Comparison of ENCODE assay signal across 8 mouse cellular contexts in genomic region chr16:85803613-85804551, GRCm38 (mm10). TPM values are rescaled to one million over a fixed set of nuclear protein-coding genes. Genes with fewer than 3 reads are reported as not detected.
DNase-seq lines count a peak whose midpoint lies in the region; ATAC-seq and TF ChIP-seq lines count a peak whose summit lies in the region.

No protein-coding gene starts in this region.

- H3K9ac ChIP-seq in intestine, postnatal 0 days (ENCODE audit: low read depth, low read length), result peak overlapping the region; percentile 68
- no peak overlapping the region for H3K9ac ChIP-seq in liver, embryonic 15.5 days
- peak overlapping the region; percentile 69 for H3K9ac ChIP-seq in neural tube, embryonic 15.5 days (replicated peaks)

- ATAC-seq in intestine, postnatal 0 days, result no peak
- no peak; the same call in 1 of the 2 replicates for ATAC-seq in liver, embryonic 15.5 days (ENCODE audit: insufficient read depth)
- peak; percentile 1; the same call in 1 of the 2 replicates for ATAC-seq in neural tube, embryonic 15.5 days (ENCODE audit: low FRiP score)

- no peak for TF ChIP-seq CTCF in intestine, postnatal 0 days (IDR thresholded peaks at IDR 0.05; ENCODE audit: low read depth)

- H3K4me2 ChIP-seq in intestine, postnatal 0 days (replicated peaks; ENCODE audit: low read depth), result peak overlapping the region; percentile 90
- peak overlapping the region; percentile 70 for H3K4me2 ChIP-seq in liver, embryonic 15.5 days
- H3K4me2 ChIP-seq in neural tube, embryonic 15.5 days, result peak overlapping the region; percentile 99

- peak overlapping the region; percentile 62 for H3K4me3 ChIP-seq in intestine, postnatal 0 days (ENCODE audit: low read depth, low read length)
- H3K4me3 ChIP-seq in liver, embryonic 15.5 days (replicated peaks), result peak overlapping the region; percentile 49
- peak overlapping the region; percentile 57 for H3K4me3 ChIP-seq in neural tube, embryonic 15.5 days (replicated peaks)

- H3K4me1 ChIP-seq in intestine, postnatal 0 days (replicated peaks; ENCODE audit: control insufficient read depth, insufficient read depth, low read length), result no peaks in the 10 kb centered on the region; the same call in 1 of the 2 replicates
- no peaks in the 10 kb centered on the region; the same call in 1 of the 2 replicates for H3K4me1 ChIP-seq in liver, embryonic 15.5 days (replicated peaks)
- H3K4me1 ChIP-seq in neural tube, embryonic 15.5 days, result peaks cover 34% of the 10 kb centered on the region

- peak; percentile 50 for DNase-seq in layer of hippocampus, adult 11-12 months (ENCODE audit: low spot score)
- DNase-seq in layer of hippocampus, adult 8-10 months (ENCODE audit: low spot score in 2 of 2), result no peak
- peak; percentile 87 for DNase-seq in embryo, embryonic 10 days (ENCODE audit: low spot score)
- peak; percentile 99 for DNase-seq in heart, adult 11 months
- no peak for DNase-seq in natural killer cell, adult 2 months (ENCODE audit: low spot score in 2 of 2)

- peaks cover 10% of the 10 kb centered on the region; the same call in 1 of the 2 replicates for H3K27me3 ChIP-seq in intestine, postnatal 0 days (replicated peaks; ENCODE audit: control insufficient read depth, insufficient read depth, low read length)
- H3K27me3 ChIP-seq in liver, embryonic 15.5 days, result peaks cover 48% of the 10 kb centered on the region
- H3K27me3 ChIP-seq in neural tube, embryonic 15.5 days (replicated peaks), result peaks cover 4% of the 10 kb centered on the region

- H3K36me3 ChIP-seq in intestine, postnatal 0 days (ENCODE audit: control insufficient read depth, insufficient read depth), result peaks cover 5% of the 10 kb centered on the region
- H3K36me3 ChIP-seq in liver, embryonic 15.5 days (replicated peaks), result no peaks in the 10 kb centered on the region
- H3K36me3 ChIP-seq in neural tube, embryonic 15.5 days, result 0 out of 2 replicates have a peak, but pooled peaks cover 2% of the 10 kb centered on the region

- 1% methylated on average over 20 of the region's 25 CpGs for WGBS in intestine, postnatal 0 days
- 2% methylated on average over 25 of the region's 25 CpGs for WGBS in liver, embryonic 15.5 days (ENCODE audit: insufficient replicate concordance)
- 2% methylated on average over 25 of the region's 25 CpGs for WGBS in neural tube, embryonic 15.5 days

- H3K27ac ChIP-seq in intestine, postnatal 0 days (ENCODE audit: low read depth, low read length), result peak overlapping the region; percentile 89
- H3K27ac ChIP-seq in liver, embryonic 15.5 days (replicated peaks), result peak overlapping the region; percentile 48; the same call in 1 of the 2 replicates
- peak overlapping the region; percentile 86 for H3K27ac ChIP-seq in neural tube, embryonic 15.5 days (replicated peaks)

- H3K9me3 ChIP-seq in intestine, postnatal 0 days (ENCODE audit: control insufficient read depth), result no peaks in the 10 kb centered on the region
- H3K9me3 ChIP-seq in liver, embryonic 15.5 days (replicated peaks), result no peaks in the 10 kb centered on the region
- H3K9me3 ChIP-seq in neural tube, embryonic 15.5 days (replicated peaks), result no peaks in the 10 kb centered on the region

RNA-seq across cellular contexts. Expression of gene Adamts1, which starts 1.0 kb away (rescaled TPM):
- 10 to 100 TPM; 20.4 to 30.5 (median 25.1) TPM for total RNA-seq in layer of hippocampus, adult 8-10 months (2022)
- 8.2 and 10.0 TPM in 2 replicates for polyA plus RNA-seq in intestine, postnatal 0 days (2015; fragmentation: Nextera tagmentation; extraction: Ambion mirVana)
- 6.3 and 8.3 TPM in 2 replicates for polyA plus RNA-seq in liver, embryonic 15.5 days (2015; fragmentation: Nextera tagmentation; extraction: Ambion mirVana)
- polyA plus RNA-seq in neural tube, embryonic 15.5 days (2015; fragmentation: Nextera tagmentation; extraction: Ambion mirVana), result 8.0 and 11.5 TPM in 2 replicates

Comparison
In these comparisons a context has a peak if more than half of its experiments do, and no peak if none do; other contexts are left out.
1. DNase-seq: peak in layer of hippocampus, adult 11-12 months (single experiment), embryo, embryonic 10 days (single experiment) and heart, adult 11 months (single experiment); none in layer of hippocampus, adult 8-10 months (0 of 2) and natural killer cell, adult 2 months (0 of 2).
2. Peak in every context shown above with its lines, with median percentiles within 50 percentile points of each other: H3K27ac ChIP-seq, H3K4me2 ChIP-seq and H3K4me3 ChIP-seq.